Mouse (Mus musculus): ENCODE results near the gene Plaur. TPM values are rescaled to one million over a fixed set of nuclear protein-coding genes. Genes with fewer than 3 reads are reported as not detected.
A peak's percentile ranks its signal among the peaks of the same experiment; 100 is the strongest.

Gene Plaur
- polyA plus RNA-seq, 1 experiment from 2014 or later, result 0.59 TPM

DNA sequence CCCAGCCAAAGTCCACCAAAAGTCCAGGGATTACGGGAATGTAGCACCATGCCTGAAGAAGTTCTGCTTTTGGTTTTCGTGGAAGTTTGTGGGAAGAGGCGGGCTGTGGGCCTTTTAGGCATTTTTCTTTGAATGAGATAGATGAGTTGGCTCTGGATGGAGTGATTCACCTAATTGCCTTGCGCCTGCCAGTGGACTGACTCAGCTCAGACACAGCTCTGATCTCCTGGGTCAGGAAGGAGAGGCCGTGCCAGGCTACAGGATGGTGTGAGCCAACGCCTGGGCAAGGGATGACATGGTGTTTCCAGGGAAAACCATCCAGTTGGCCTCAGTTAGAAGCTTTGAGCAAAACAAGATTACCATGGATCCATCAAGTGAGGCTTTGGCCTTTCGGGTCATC lies 8.1 kb downstream of the Plaur start:
- no peak for ATAC-seq (ENCODE audit: low FRiP score)
- WGBS, result 96% methylated on average over 7 of the region's 7 CpGs
- H3K4me3 ChIP-seq, result no peak overlapping the region

DNA sequence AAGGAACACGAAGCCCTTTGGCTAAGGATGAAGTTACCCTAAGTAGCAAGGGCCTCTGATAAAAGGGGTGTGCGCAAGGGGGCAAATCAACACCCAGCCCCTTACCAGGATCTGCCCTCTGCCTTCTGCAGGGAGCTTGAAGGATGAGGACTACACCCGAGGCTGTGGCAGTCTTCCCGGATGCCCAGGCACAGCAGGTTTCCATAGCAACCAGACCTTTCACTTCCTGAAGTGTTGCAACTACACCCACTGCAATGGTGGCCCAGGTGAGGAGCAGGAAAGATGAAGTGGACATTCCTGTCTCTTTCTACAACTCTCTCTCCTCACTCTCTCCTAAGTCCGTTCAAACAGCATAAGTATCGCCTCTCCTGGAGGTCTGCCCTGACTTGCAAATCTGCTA lies 10.2 kb downstream of the Plaur start:
- peaks cover 4% of the 10 kb centered on the region; the same call in 1 of the 2 replicates for H3K27me3 ChIP-seq
- no peak overlapping the region for H3K9ac ChIP-seq
- H3K36me3 ChIP-seq, result no peaks in the 10 kb centered on the region
- no peak overlapping the region for H3K4me3 ChIP-seq
- no peaks in the 10 kb centered on the region for H3K9me3 ChIP-seq (replicated peaks)
- no peak overlapping the region for H3K27ac ChIP-seq
- ATAC-seq (ENCODE audit: low FRiP score), result no peak
- WGBS, result 76% methylated on average over 6 of the region's 6 CpGs
- no peak overlapping the region for H3K4me2 ChIP-seq (replicated peaks)
- H3K4me1 ChIP-seq, result 0 out of 2 replicates have a peak, but pooled peaks cover 4% of the 10 kb centered on the region

More for the DNA sequence above, 8.1 kb downstream of the Plaur start:
- no peaks in the 10 kb centered on the region for H3K9me3 ChIP-seq (replicated peaks)
- H3K4me1 ChIP-seq, result 0 out of 2 replicates have a peak, but pooled peaks cover 4% of the 10 kb centered on the region
- no peaks in the 10 kb centered on the region for H3K36me3 ChIP-seq
- no peak overlapping the region for H3K27ac ChIP-seq
- peaks cover 4% of the 10 kb centered on the region; the same call in 1 of the 2 replicates for H3K27me3 ChIP-seq
- no peak overlapping the region for H3K9ac ChIP-seq
- H3K4me2 ChIP-seq (replicated peaks), result no peak overlapping the region

DNA sequence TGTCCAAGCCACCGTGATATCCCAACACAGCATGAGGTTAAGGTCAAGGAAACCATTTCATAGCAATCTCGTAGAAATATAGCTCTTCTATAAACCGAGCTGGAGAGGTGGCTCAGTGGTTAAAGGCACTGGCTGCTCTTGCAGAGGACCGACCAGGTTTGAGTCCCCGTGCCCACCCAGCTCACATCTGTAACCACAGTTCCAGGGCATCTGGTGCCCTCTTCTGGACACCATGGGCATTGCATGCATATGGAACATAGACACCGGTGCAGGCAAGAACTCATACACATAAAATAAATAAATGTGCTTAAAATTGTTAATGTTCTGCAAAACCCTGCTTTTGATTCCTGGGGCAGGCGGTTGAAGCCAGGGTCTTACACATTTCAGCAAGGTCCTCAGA lies 10.7 kb downstream of the Plaur start:
- Histone ChIP-seq H3K9ac (no peak overlapping the region), H3K27me3 (peaks cover 4% of the 10 kb centered on the region; the same call in 1 of the 2 replicates), H3K4me2 (replicated peaks) (no peak overlapping the region), H3K27ac (no peak overlapping the region), H3K9me3 (replicated peaks) (no peaks in the 10 kb centered on the region), H3K4me3 (no peak overlapping the region), H3K4me1 (0 out of 2 replicates have a peak, but pooled peaks cover 4% of the 10 kb centered on the region), H3K36me3 (no peaks in the 10 kb centered on the region)
- 79% methylated on average over 7 of the region's 7 CpGs for WGBS
- no peak for ATAC-seq (ENCODE audit: low FRiP score)

DNA sequence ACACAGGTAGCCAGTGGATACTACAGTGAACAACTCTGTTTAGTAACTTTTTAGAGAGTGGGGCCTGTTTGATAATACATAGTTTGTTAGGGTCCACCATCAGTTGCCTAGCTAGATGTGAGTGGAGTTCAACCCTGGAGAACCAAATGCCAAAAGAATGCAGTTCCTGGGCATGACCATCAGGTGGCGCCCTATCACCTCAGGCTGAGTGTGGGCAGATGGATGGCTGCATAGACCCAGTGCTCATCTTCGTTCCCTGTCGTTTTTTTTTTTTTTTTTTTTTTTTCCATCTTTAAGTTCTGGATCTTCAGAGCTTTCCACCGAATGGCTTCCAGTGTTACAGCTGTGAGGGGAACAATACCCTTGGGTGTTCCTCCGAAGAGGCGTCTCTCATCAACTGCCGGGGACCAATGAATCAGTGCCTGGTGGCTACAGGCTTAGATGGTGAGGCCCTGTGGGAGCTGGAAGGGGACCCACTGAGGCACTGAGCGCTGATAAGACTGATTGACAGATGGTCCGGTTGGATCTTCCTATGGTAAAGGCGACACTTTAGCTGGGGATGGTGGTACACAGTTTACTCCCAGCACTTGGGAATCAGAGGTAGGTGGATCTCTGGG lies 11.7 kb downstream of the Plaur start:
- no peak for ATAC-seq (ENCODE audit: low FRiP score)
- 0 out of 2 replicates have a peak, but pooled peaks cover 4% of the 10 kb centered on the region for H3K4me1 ChIP-seq
- WGBS, result 39% methylated on average over 10 of the region's 10 CpGs
- H3K4me2 ChIP-seq (replicated peaks), result no peak overlapping the region
- no peaks in the 10 kb centered on the region for H3K36me3 ChIP-seq
- H3K9me3 ChIP-seq (replicated peaks), result no peaks in the 10 kb centered on the region
- no peak overlapping the region for H3K9ac ChIP-seq
- H3K27me3 ChIP-seq, result peaks cover 4% of the 10 kb centered on the region; the same call in 1 of the 2 replicates
- H3K27ac ChIP-seq, result no peak overlapping the region
- H3K4me3 ChIP-seq, result no peak overlapping the region

DNA sequence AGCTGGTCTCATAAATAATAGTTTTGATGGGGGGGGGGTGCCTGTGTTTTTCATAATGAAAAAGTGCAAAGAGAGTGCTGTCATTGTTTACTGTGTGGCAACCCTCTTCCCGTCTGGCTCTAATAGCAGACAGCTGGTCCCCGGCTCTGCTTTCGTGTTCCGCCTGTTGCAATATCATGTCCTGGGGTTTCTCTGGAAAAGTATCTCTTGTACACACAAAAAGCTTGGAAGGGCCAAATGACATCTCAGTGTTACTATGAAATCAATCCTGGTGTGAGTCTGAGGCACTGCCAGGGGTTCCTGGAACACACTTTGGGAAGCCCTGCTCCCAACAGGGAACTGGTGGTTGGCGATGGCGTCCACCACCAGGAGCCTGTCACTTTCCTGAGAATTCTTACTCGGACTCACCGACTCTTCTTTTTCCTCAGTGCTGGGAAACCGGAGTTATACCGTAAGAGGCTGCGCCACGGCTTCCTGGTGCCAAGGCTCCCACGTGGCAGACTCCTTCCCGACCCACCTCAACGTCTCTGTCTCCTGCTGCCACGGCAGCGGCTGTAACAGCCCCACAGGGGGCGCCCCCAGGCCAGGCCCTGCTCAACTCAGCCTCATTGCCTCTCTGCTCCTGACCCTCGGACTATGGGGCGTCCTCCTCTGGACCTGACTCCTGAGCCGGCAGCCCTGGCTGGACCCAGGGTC lies 12.7 kb downstream of the Plaur start:
- Histone ChIP-seq H3K27ac (no peak overlapping the region), H3K27me3 (peaks cover 4% of the 10 kb centered on the region; the same call in 1 of the 2 replicates), H3K4me3 (no peak overlapping the region), H3K9ac (no peak overlapping the region), H3K4me2 (replicated peaks) (no peak overlapping the region; the same call in 1 of the 2 replicates), H3K4me1 (peaks cover 10% of the 10 kb centered on the region; the same call in 1 of the 2 replicates), H3K9me3 (replicated peaks) (no peaks in the 10 kb centered on the region), H3K36me3 (no peaks in the 10 kb centered on the region)
- WGBS, result 34% methylated on average over 21 of the region's 21 CpGs
- no peak for ATAC-seq (ENCODE audit: low FRiP score)

DNA sequence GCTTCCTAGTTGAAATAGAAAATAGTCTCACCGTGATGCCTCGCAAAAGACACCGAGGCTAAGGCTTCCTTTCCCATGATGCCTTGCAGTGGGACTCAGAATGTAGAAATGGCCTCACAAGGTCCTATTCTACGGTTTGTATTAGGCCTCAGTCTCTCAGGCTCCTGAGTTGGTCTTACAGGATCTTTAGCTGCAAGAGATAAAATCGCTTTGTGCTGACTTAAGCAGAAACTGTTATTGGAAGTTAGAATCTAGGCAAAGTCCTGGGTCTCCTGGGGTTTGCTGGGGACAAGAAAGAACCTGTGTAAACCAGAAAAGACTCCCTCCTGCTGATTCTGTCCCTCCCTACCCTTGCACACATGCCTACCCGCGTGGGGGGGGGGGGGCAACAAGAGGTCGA lies 14.1 kb downstream of the Plaur start:
- Histone ChIP-seq H3K9ac (no peak overlapping the region), H3K9me3 (replicated peaks) (no peaks in the 10 kb centered on the region), H3K4me1 (peaks cover 23% of the 10 kb centered on the region), H3K4me2 (replicated peaks) (no peak overlapping the region), H3K27me3 (peaks cover 4% of the 10 kb centered on the region; the same call in 1 of the 2 replicates), H3K4me3 (no peak overlapping the region), H3K27ac (no peak overlapping the region), H3K36me3 (no peaks in the 10 kb centered on the region)
- no peak for ATAC-seq (ENCODE audit: low FRiP score)
- 76% methylated on average over 8 of the region's 8 CpGs for WGBS

DNA sequence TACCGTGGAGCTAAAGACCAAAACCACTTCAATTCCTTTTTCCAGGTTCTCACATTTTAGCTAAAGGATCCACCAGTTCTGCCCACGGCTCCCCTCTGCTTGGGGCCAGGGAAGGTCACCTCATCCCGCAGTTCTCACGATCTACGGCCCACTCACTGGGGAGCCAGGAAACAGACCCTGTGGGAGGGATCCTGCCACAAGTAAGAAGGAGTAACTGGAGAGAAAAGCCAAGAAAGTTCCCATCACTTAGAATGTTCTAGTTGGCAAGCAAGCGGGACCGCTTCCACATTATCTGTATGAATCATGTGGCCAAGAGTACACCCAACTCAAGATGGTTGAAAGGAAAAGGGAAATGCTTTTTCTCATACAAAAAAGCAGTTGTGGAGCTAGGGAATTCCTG lies 14.6 kb downstream of the Plaur start:
- no peaks in the 10 kb centered on the region for H3K9me3 ChIP-seq (replicated peaks)
- no peak overlapping the region for H3K4me2 ChIP-seq (replicated peaks)
- 82% methylated on average over 7 of the region's 7 CpGs for WGBS
- H3K4me1 ChIP-seq, result peaks cover 25% of the 10 kb centered on the region
- H3K36me3 ChIP-seq, result no peaks in the 10 kb centered on the region
- no peak overlapping the region for H3K27ac ChIP-seq
- no peak overlapping the region for H3K9ac ChIP-seq
- peaks cover 4% of the 10 kb centered on the region; the same call in 1 of the 2 replicates for H3K27me3 ChIP-seq
- no peak for ATAC-seq (ENCODE audit: low FRiP score)
- H3K4me3 ChIP-seq, result no peak overlapping the region

DNA sequence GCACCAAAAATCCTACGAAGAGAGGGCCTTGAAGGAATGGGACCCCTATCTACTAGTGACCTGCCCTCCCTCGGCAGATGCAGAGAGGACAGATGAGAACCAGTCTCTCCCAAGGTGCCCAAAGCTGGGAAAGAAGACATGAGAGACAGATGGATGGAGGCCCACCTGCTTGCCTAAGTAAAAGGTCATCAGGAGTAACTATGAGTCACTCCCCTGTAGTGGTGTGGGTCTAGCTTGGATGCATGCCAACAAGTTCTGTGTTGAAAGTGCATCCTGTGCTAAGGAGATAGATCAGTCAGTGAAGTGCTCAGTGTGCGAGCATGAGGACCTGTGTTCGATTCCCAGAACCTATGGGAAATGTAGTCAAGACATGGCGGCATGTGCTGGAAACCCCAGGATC lies 16.6 kb downstream of the Plaur start:
- ATAC-seq (ENCODE audit: low FRiP score), result no peak

DNA sequence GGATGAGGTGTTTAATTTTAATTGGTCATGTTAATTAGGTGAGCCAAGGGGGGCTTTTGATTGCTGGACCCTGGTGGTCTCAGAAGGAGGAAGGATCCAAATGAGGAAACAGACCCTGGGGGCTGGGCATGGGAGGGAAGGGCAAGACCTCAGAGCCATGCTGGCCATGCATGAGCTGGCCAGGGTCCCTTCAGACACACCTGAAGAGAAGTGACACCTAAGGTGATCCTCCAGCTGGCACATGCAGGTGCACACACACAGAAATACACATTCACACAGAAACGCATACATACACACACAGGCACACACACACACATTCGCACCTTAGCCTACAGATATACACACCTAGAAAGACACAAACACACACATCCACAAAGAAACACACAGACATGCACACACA lies 17.4 kb downstream of the Plaur start:
- Histone ChIP-seq H3K4me3 (no peak overlapping the region), H3K4me1 (peaks cover 44% of the 10 kb centered on the region), H3K9ac (no peak overlapping the region), H3K4me2 (replicated peaks) (peak overlapping the region; percentile 81; the same call in 1 of the 2 replicates), H3K27me3 (peaks cover 4% of the 10 kb centered on the region; the same call in 1 of the 2 replicates), H3K9me3 (replicated peaks) (no peaks in the 10 kb centered on the region), H3K36me3 (no peaks in the 10 kb centered on the region), H3K27ac (no peak overlapping the region)
- 88% methylated on average over 2 of the region's 2 CpGs for WGBS
- no peak for ATAC-seq (ENCODE audit: low FRiP score)

More for the DNA sequence above, 16.6 kb downstream of the Plaur start:
- Histone ChIP-seq H3K9me3 (replicated peaks) (no peaks in the 10 kb centered on the region), H3K27ac (no peak overlapping the region), H3K9ac (no peak overlapping the region), H3K4me1 (peaks cover 37% of the 10 kb centered on the region), H3K4me3 (no peak overlapping the region), H3K27me3 (peaks cover 4% of the 10 kb centered on the region; the same call in 1 of the 2 replicates), H3K36me3 (no peaks in the 10 kb centered on the region), H3K4me2 (replicated peaks) (no peak overlapping the region)
- 86% methylated on average over 5 of the region's 5 CpGs for WGBS

DNA sequence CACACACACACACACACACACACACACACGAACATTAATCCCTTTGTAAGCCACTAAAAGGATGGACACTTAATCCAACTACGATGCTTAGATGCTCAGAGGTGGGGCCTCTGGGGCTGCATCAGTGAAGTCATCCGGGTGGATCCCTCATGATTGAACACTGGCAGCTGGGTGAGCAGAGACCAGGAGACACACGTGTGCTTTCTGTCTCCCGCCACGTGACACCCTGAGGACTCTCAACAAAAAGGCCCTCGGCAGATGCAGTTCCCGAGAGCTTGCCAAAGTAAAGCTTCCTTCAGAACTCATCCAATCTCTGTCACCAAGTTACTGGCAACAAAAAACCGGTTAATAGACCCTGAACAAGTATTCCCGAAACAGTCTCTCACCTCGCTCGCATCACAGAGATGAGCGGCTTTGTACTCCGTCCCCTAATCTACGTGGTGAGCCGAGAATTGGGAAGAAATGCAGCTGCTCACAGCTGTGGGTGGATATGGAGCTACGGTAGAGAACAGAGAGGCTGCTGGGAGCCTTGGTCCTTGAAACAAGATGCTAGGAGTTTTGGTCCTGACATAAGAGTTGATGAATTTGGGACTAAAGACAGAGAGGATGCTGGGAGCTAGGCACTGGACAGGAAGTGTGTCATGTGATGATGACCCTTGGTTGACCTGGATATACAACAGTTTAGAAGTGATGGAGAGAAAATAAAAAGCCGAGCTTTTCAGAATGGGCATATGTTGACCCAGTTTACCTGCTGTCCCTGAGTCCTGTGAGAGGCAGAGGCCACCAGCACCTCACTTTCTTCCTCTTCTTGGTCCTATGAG lies 18.0 kb downstream of the Plaur start:
- 59% methylated on average over 18 of the region's 18 CpGs for WGBS
- Histone ChIP-seq H3K36me3 (no peaks in the 10 kb centered on the region), H3K4me2 (replicated peaks) (peak overlapping the region; percentile 81), H3K9ac (no peak overlapping the region), H3K9me3 (replicated peaks) (no peaks in the 10 kb centered on the region), H3K4me3 (peak overlapping the region; percentile 78; the same call in 1 of the 2 replicates), H3K27me3 (peaks cover under 1% of the 10 kb centered on the region; the same call in 1 of the 2 replicates), H3K4me1 (peaks cover 47% of the 10 kb centered on the region), H3K27ac (0 out of 2 replicates have a peak overlapping the region, but pooled peaks have one; percentile 30)
- no peak for ATAC-seq (ENCODE audit: low FRiP score)

DNA sequence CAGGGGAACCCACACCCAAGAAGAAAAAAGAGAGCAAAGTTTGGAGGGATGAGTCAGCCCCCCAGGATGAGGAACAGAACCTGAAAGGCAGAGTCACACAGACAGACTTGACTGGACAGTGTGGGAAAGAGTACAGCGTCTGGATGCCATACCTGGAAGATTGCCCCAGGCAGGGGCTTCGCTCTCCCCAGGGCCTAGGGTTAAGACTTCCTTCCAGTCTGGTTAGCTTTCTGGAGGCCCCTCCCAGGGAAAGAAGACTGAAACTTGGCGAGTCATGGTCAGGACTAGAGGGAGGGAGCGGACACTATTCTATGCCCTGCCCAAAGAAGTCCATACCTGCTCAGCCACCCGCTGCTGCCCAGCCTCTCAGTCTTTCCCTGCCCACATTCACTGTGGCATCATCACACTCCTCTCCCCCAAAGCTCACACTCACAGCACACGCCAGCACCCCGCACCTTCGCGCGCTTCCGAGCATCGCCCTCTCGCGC lies 18.7 kb downstream of the Plaur start:
- Histone ChIP-seq H3K9ac (peak overlapping the region; percentile 97), H3K9me3 (replicated peaks) (no peaks in the 10 kb centered on the region), H3K4me2 (replicated peaks) (peak overlapping the region; percentile 81), H3K27me3 (no peaks in the 10 kb centered on the region), H3K4me3 (peak overlapping the region; percentile 78), H3K36me3 (no peaks in the 10 kb centered on the region), H3K4me1 (peaks cover 54% of the 10 kb centered on the region), H3K27ac (peak overlapping the region; percentile 83)
- ATAC-seq (ENCODE audit: low FRiP score), result peak; percentile 33
- WGBS, result 13% methylated on average over 14 of the region's 14 CpGs

Measured in hindbrain, embryonic 12.5 days (tissue).